Comparison of ENCODE assay signal across 15 mouse cellular contexts in the genomic region with DNA sequence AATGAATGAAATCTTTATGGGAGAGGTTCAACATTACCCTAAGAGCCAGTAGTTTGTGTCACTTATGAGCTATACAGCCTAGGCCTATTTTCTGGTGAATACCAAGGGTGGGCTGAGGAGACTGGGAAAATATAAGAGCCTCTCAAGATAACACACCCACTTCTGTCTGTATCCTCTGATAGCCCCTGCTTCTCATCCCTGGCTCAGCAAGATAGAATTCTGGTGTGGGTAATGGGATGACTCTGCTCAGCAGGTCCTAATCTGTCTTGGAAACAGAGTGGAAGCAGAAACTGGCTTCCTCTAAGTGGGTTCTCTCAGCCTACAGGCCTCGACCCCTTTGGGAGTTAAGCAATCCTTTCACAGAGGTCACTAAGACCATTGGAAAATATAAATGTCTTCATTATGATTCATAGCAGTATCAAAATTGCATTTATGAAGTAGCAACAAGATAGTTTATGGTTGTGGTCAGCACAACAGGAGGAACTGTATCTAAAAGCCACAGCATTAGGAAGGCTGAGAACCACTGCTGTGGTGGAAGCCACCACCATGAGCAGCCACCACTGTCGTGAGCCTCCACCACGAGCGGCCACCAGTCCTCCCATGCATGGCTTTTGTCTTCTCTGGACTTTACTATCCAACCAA. TPM values are rescaled to one million over a fixed set of nuclear protein-coding genes. Genes with fewer than 3 reads are reported as not detected.
DNase-seq lines count a peak whose midpoint lies in the region; ATAC-seq and TF ChIP-seq lines count a peak whose summit lies in the region.
"Had no signal": no experiment of that assay in that cellular context is flagged by ENCODE, and none has a peak within 500 bp of the region (broad histone marks: within the 10 kb centered on the region; RNA-seq: fewer than 3 reads in every experiment).

No protein-coding gene starts in this region.

- no peaks in the 10 kb centered on the region for H3K9me3 ChIP-seq in MEL (replicated peaks; ENCODE audit: insufficient read depth, low read length)
- H3K9me3 ChIP-seq in liver, embryonic 15.5 days (replicated peaks): no peaks in the 10 kb centered on the region
- H3K9me3 ChIP-seq: kidney, embryonic 15.5 days had no signal

- H3K27ac ChIP-seq in MEL (ENCODE audit: control insufficient read depth, low read depth, low read length): peak overlapping the region; percentile 19; the same call in 1 of the 2 replicates
- peak overlapping the region; percentile 81 for H3K27ac ChIP-seq in liver, embryonic 15.5 days (replicated peaks)
- H3K27ac ChIP-seq: kidney, embryonic 15.5 days had no signal

- no peak for TF ChIP-seq RAD21 in MEL (IDR thresholded peaks at IDR 0.05; ENCODE audit: low read depth, low read length)

- WGBS in liver, embryonic 15.5 days (ENCODE audit: insufficient replicate concordance): 33% methylated on average over 4 of the region's 4 CpGs

- no peak for TF ChIP-seq POLR2A in MEL (IDR thresholded peaks at IDR 0.05; ENCODE audit: control insufficient read depth in 1 of 2, insufficient read depth in 1 of 2, low read depth in 1 of 2, low read length in 2 of 2, poor library complexity in 1 of 2)

- H3K79me2 ChIP-seq in MEL (ENCODE audit: control insufficient read depth, insufficient read depth, low read length, poor library complexity): no peaks in the 10 kb centered on the region

- no peak overlapping the region for H3K9ac ChIP-seq in MEL (ENCODE audit: control insufficient read depth, low read depth, low read length, poor library complexity, severe bottlenecking)
- peak overlapping the region; percentile 22; the same call in 1 of the 2 replicates for H3K9ac ChIP-seq in liver, embryonic 15.5 days
- H3K9ac ChIP-seq: kidney, embryonic 15.5 days; lung, embryonic 14.5 days had no signal

- TF ChIP-seq EP300 in MEL (IDR thresholded peaks at IDR 0.05; ENCODE audit: low read depth in 1 of 2, low read length in 2 of 2): peak; percentile 89 to 91

- DNase-seq in 3T3-L1 (ENCODE audit: low read depth, low spot score) (peak; percentile 57), MEL (ENCODE audit: low read depth, low spot score) (peak; percentile 64)
- DNase-seq in left cerebral cortex, adult 8-10 months (ENCODE audit: low spot score in 2 of 2): no peak
- DNase-seq in gastrocnemius, postnatal 25 days: no peak
- no peak for DNase-seq in adrenal gland, postnatal 36 days
- no peak for DNase-seq in embryo, embryonic 11 days
- DNase-seq: adrenal gland, postnatal 25 days; cerebellum, adult 18-20 months; heart, postnatal 4 days; lung, embryonic 14.5 days; right cerebral cortex, postnatal 14 days had no signal

- peaks cover 15 to 20% of the 10 kb centered on the region in 2 experiments for H3K4me1 ChIP-seq in MEL (ENCODE audit: control insufficient read depth in 1 of 2, insufficient read depth in 2 of 2, low read length in 2 of 2)
- peaks cover 78% of the 10 kb centered on the region for H3K4me1 ChIP-seq in liver, embryonic 15.5 days (replicated peaks)

- no peak overlapping the region for H3K4me3 ChIP-seq in MEL (ENCODE audit: control insufficient read depth in 1 of 2, insufficient read depth in 1 of 2, low read depth in 2 of 2, low read length in 2 of 2)
- H3K4me3 ChIP-seq in liver, embryonic 15.5 days (replicated peaks): no peak overlapping the region
- H3K4me3 ChIP-seq: kidney, embryonic 15.5 days had no signal

- no peak for TF ChIP-seq CTCF in MEL (IDR thresholded peaks at IDR 0.05 in 2 of 3, conservative IDR thresholded peaks at IDR 0.05 in 1 of 3; ENCODE audit: control insufficient read depth in 1 of 3, insufficient read depth in 1 of 3, low read depth in 2 of 3, low read length in 3 of 3, poor library complexity in 1 of 3, severe bottlenecking in 1 of 3)

- ATAC-seq in erythroblast, adult 5-6 weeks (replicated peaks; ENCODE audit: low FRiP score, poor library complexity, severe bottlenecking): peak; percentile 74
- peak; percentile 91 for ATAC-seq in liver, embryonic 15.5 days (ENCODE audit: insufficient read depth)
- ATAC-seq: inflammation-experienced regulatory T-cells, adult 6 months had no signal

- H3K27me3 ChIP-seq in MEL (ENCODE audit: control insufficient read depth in 1 of 2, insufficient read depth in 2 of 2, low read length in 2 of 2): no peaks in the 10 kb centered on the region; a peak in 1 of 4 replicates
- peaks cover 4% of the 10 kb centered on the region; the same call in 1 of the 2 replicates for H3K27me3 ChIP-seq in liver, embryonic 15.5 days
- H3K27me3 ChIP-seq: kidney, embryonic 15.5 days had no signal

- peak overlapping the region; percentile 52 for H3K4me2 ChIP-seq in liver, embryonic 15.5 days
- H3K4me2 ChIP-seq: kidney, embryonic 15.5 days; lung, embryonic 14.5 days had no signal

- H3K36me3 ChIP-seq in MEL (ENCODE audit: control insufficient read depth in 1 of 2, insufficient read depth in 2 of 2, low read length in 2 of 2): peaks cover 0 to 12% of the 10 kb centered on the region in 2 experiments; a peak in 2 of 4 replicates
- no peaks in the 10 kb centered on the region for H3K36me3 ChIP-seq in liver, embryonic 15.5 days (replicated peaks)
- H3K36me3 ChIP-seq: kidney, embryonic 15.5 days had no signal

TF ChIP-seq in MEL, 35 proteins besides CTCF, POLR2A, EP300 and RAD21 (continues in another document):
- no peak for TF ChIP-seq ZNF384 (IDR thresholded peaks at IDR 0.05; ENCODE audit: low read depth, low read length)
- no peak for TF ChIP-seq USF1 (IDR thresholded peaks at IDR 0.05; ENCODE audit: low read depth, low read length)
- 0 out of 2 replicates have a peak, but pooled peaks have one; percentile 10 for TF ChIP-seq MYC (IDR thresholded peaks at IDR 0.05; ENCODE audit: low read depth, low read length)
- no peak for TF ChIP-seq POLR2AphosphoS2 (IDR thresholded peaks at IDR 0.05; ENCODE audit: low read length)
- TF ChIP-seq UBTF (IDR thresholded peaks at IDR 0.05; ENCODE audit: borderline replicate concordance, insufficient read depth, low read depth, low read length): no peak
- no peak for TF ChIP-seq MAFK (IDR thresholded peaks at IDR 0.05; ENCODE audit: borderline replicate concordance, low read depth, low read length)
- TF ChIP-seq NRF1 (IDR thresholded peaks at IDR 0.05; ENCODE audit: insufficient read depth, low read depth, low read length, poor library complexity, severe bottlenecking): no peak
- TF ChIP-seq TCF12 (IDR thresholded peaks at IDR 0.05; ENCODE audit: low read depth, low read length): peak; percentile 92
- TF ChIP-seq RCOR1 (IDR thresholded peaks at IDR 0.05; ENCODE audit: low read depth, low read length): peak; percentile 66; the same call in 1 of the 2 replicates
- no peak for TF ChIP-seq JUND (IDR thresholded peaks at IDR 0.05; ENCODE audit: low read depth, low read length)
- 0 out of 2 replicates have a peak, but pooled peaks have one; percentile 6 for TF ChIP-seq MAX (IDR thresholded peaks at IDR 0.05; ENCODE audit: low read length)
- TF ChIP-seq MXI1 (IDR thresholded peaks at IDR 0.05; ENCODE audit: low read depth, low read length): peak; percentile 17; the same call in 1 of the 2 replicates
- peak; percentile 43; the same call in 1 of the 2 replicates for TF ChIP-seq ETS1 (IDR thresholded peaks at IDR 0.05; ENCODE audit: low read depth, low read length)
- no peak for TF ChIP-seq BHLHE40 (IDR thresholded peaks at IDR 0.05; ENCODE audit: borderline replicate concordance, low read depth, low read length)
- TF ChIP-seq GABPA (IDR thresholded peaks at IDR 0.05; ENCODE audit: low read depth, low read length): no peak
- peak; percentile 87 for TF ChIP-seq GATA1 (IDR thresholded peaks at IDR 0.05; ENCODE audit: low read depth, low read length)
- TF ChIP-seq TBP (IDR thresholded peaks at IDR 0.05; ENCODE audit: low read depth, low read length): no peak
- no peak for TF ChIP-seq POLR2AphosphoS5 (IDR thresholded peaks at IDR 0.05; ENCODE audit: borderline replicate concordance, low read depth, low read length)
- no peak for TF ChIP-seq E2F4 (IDR thresholded peaks at IDR 0.05; ENCODE audit: borderline replicate concordance, low read depth, low read length)
- TF ChIP-seq CHD2 (IDR thresholded peaks at IDR 0.05; ENCODE audit: low read length): no peak
- no peak for TF ChIP-seq MYB (IDR thresholded peaks at IDR 0.05; ENCODE audit: low read depth, low read length)
- no peak for TF ChIP-seq MEF2A (IDR thresholded peaks at IDR 0.05; ENCODE audit: extremely low read depth, insufficient replicate concordance, low read depth, low read length, poor library complexity, severe bottlenecking)
- no peak for TF ChIP-seq ELF1 (IDR thresholded peaks at IDR 0.05; ENCODE audit: low read depth, low read length)
- no peak for TF ChIP-seq NELFE (IDR thresholded peaks at IDR 0.05; ENCODE audit: low read depth, low read length)
- TF ChIP-seq SMC3 (IDR thresholded peaks at IDR 0.05; ENCODE audit: low read depth, low read length): no peak
- TF ChIP-seq KAT2A (conservative IDR thresholded peaks at IDR 0.05; ENCODE audit: low read depth, low read length): no peak
- no peak for TF ChIP-seq ZMIZ1 (IDR thresholded peaks at IDR 0.05; ENCODE audit: low read depth, low read length)
- no peak for TF ChIP-seq SIN3A (IDR thresholded peaks at IDR 0.05; ENCODE audit: low read length)
- no peak for TF ChIP-seq HCFC1 (IDR thresholded peaks at IDR 0.05; ENCODE audit: low read depth, low read length)
- TF ChIP-seq CHD1 (IDR thresholded peaks at IDR 0.05; ENCODE audit: low read depth, low read length): no peak
- TF ChIP-seq ZKSCAN1 (IDR thresholded peaks at IDR 0.05; ENCODE audit: low read depth, low read length): no peak
- TF ChIP-seq USF2 (IDR thresholded peaks at IDR 0.05; ENCODE audit: borderline replicate concordance in 1 of 2, insufficient read depth in 1 of 2, low read depth in 1 of 2, low read length in 2 of 2): no peak
- TF ChIP-seq MAZ (IDR thresholded peaks at IDR 0.05; ENCODE audit: low read depth, low read length): no peak
- peak; percentile 84 for TF ChIP-seq TAL1 (IDR thresholded peaks at IDR 0.05; ENCODE audit: low read length)

RNA-seq across cellular contexts. Expression of gene Ltbp2, which starts 21.8 kb away (rescaled TPM):
- 0.08 TPM in 1 of 2 replicates, not detected in the other for total RNA-seq in MEL (2012; rRNA removed)
- under 1 TPM in 1 of 2 experiments, not detected in 1; 0.01 TPM for polyA plus RNA-seq in MEL (2012; ENCODE audit: insufficient read depth in 1 of 2, insufficient read length in 2 of 2, low read depth in 1 of 2, low replicate concordance in 2 of 2, missing spikeins in 1 of 2)
- 0.19 TPM in 1 of 2 replicates, not detected in the other for total RNA-seq in erythroblast, adult 5-6 weeks (2015; ENCODE audit: low replicate concordance)
- total RNA-seq in erythroblast, adult 5-6 weeks (2017; ENCODE audit: low replicate concordance): 0.14 and 2.4 TPM in 2 replicates
- 0.26 and 0.35 TPM in 2 replicates for polyA plus RNA-seq in liver, embryonic 15.5 days (2015; fragmentation: Nextera tagmentation; extraction: Ambion mirVana)
- total RNA-seq in left cerebral cortex, adult 8-10 months (2022): 1 to 10 TPM in 2 of 4 experiments, under 1 TPM in 2; 0.50 to 1.2 (median 0.98) TPM
- 1 to 10 TPM; 1.3 to 1.6 TPM for total RNA-seq in gastrocnemius, postnatal 25 days (2021)
- 1 to 10 TPM; 6.5 to 6.6 TPM for total RNA-seq in adrenal gland, postnatal 36 days (2021)
- polyA plus RNA-seq: inflammation-experienced regulatory T-cells, adult 6 months had no signal

Comparison
In these comparisons a context has a peak if more than half of its experiments do, and no peak if none do; other contexts are left out.
1. DNase-seq: peak in 3T3-L1 (single experiment) and MEL (single experiment); none in left cerebral cortex, adult 8-10 months (0 of 2), gastrocnemius, postnatal 25 days (single experiment), adrenal gland, postnatal 36 days (0 of 2) and embryo, embryonic 11 days (single experiment).